Mouse (Mus musculus): Measurements from ENCODE around the gene Mmp1b. TPM values are rescaled to one million over a fixed set of nuclear protein-coding genes. Genes with fewer than 3 reads are reported as not detected.
"Not testable (repeated sequence)": the region's sequence is repeated elsewhere in the genome, so short reads cannot be mapped to it uniquely, and the experiment has no call there.

The Mmp1b gene
- not detected in 2 replicates for polyA plus RNA-seq (2015; fragmentation: Nextera tagmentation; extraction: Ambion mirVana)

DNA sequence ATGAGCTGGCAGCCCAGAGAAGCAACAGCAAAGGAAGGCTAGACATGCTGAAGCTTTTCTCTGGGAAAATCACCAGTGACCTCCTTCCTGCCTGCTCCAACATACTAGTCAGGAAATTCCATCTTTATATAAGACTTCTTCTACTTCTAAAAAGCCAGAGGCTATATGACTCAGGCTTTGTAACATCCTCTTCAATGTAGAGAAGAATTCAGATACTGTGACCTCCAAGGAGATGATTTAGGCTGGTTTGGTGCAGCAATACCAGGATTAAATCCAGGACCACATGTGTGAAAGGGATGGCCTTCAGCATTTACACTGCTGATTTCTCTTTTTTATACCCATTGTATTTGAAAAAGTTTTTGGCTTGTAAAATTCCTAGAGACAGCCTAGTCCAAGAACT, at the start of gene Mmp1b:
Mmp1b (minus strand) TSS at position 101 of the 400 bp plus-strand sequence.
- no peak for ATAC-seq

GRCm38 (mm10) chr9:7396556-7396955, 8.7 kb upstream of the Mmp1b start:
- ATAC-seq; H3K9me3 ChIP-seq (replicated peaks; ENCODE audit: control insufficient read depth, low read length, poor library complexity, severe bottlenecking); H3K4me2 ChIP-seq (ENCODE audit: low read length); H3K27me3 ChIP-seq (ENCODE audit: control insufficient read depth, insufficient read depth, low read depth, low read length); H3K9ac ChIP-seq (ENCODE audit: low read depth, low read length); H3K4me1 ChIP-seq (ENCODE audit: control insufficient read depth, insufficient read depth, low read length); H3K36me3 ChIP-seq (ENCODE audit: control insufficient read depth, insufficient read depth, low read length); H3K4me3 ChIP-seq (ENCODE audit: low read depth, low read length); H3K27ac ChIP-seq (ENCODE audit: low read length): not testable (repeated sequence)
- 81% methylated on average over 8 of the region's 8 CpGs for WGBS

More for the DNA sequence above, at the start of gene Mmp1b:
- no peak within 1 kb of the TSS for H3K4me3 ChIP-seq (ENCODE audit: low read depth, low read length)
- no peak within 1 kb of the TSS for H3K27ac ChIP-seq (ENCODE audit: low read length)
- no peak within 1 kb of the TSS for H3K9ac ChIP-seq (ENCODE audit: low read depth, low read length)
- no peaks in the 10 kb centered on the region for H3K9me3 ChIP-seq (replicated peaks; ENCODE audit: control insufficient read depth, low read length, poor library complexity, severe bottlenecking)
- no peaks in the 10 kb centered on the region for H3K4me1 ChIP-seq (ENCODE audit: control insufficient read depth, insufficient read depth, low read length)
- no peaks in the 10 kb centered on the region for H3K27me3 ChIP-seq (ENCODE audit: control insufficient read depth, insufficient read depth, low read depth, low read length)
- H3K4me2 ChIP-seq (ENCODE audit: low read length), result no peak within 1 kb of the TSS
- H3K36me3 ChIP-seq (ENCODE audit: control insufficient read depth, insufficient read depth, low read length), result no peaks in the 10 kb centered on the region

- H3K4me2 ChIP-seq (ENCODE audit: low read length), result no peak overlapping the region
- 86% methylated on average over 3 of the region's 3 CpGs for WGBS
- no peak for ATAC-seq
Observed at GRCm38 (mm10) chr9:7354535-7354934, 33.3 kb downstream of the Mmp1b start.

DNA sequence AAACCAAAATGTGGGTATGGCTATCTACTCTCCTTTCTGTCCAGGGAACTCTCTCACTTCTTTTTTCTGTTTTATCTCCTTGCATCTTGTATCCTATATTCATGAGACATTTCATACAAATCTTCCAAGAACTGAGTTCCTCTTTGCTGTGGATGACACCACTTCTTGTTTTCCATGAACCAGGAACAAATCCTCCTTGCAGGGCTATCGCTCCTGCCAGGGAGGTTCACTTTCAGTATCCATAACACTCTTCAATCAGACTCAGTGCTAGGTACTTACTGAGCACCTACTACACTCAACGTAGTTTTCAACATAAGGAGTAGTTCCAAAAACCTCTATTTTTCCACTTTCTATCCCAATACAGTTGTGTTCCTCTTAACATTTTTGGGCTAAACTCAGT, 42.3 kb downstream of the Mmp1b start:
- no peaks in the 10 kb centered on the region for H3K27me3 ChIP-seq (ENCODE audit: control insufficient read depth, insufficient read depth, low read depth, low read length)
- H3K27ac ChIP-seq (ENCODE audit: low read length), result no peak overlapping the region
- ATAC-seq, result no peak
- H3K4me1 ChIP-seq (ENCODE audit: control insufficient read depth, insufficient read depth, low read length), result no peaks in the 10 kb centered on the region
- WGBS, result 96% methylated on average over 2 of the region's 2 CpGs
- no peaks in the 10 kb centered on the region for H3K36me3 ChIP-seq (ENCODE audit: control insufficient read depth, insufficient read depth, low read length)
- no peak overlapping the region for H3K4me2 ChIP-seq (ENCODE audit: low read length)
- H3K4me3 ChIP-seq (ENCODE audit: low read depth, low read length), result no peak overlapping the region
- no peaks in the 10 kb centered on the region for H3K9me3 ChIP-seq (replicated peaks; ENCODE audit: control insufficient read depth, low read length, poor library complexity, severe bottlenecking)
- no peak overlapping the region for H3K9ac ChIP-seq (ENCODE audit: low read depth, low read length)

More at GRCm38 (mm10) chr9:7354535-7354934, 33.3 kb downstream of the Mmp1b start:
- Histone ChIP-seq H3K36me3 (ENCODE audit: control insufficient read depth, insufficient read depth, low read length) (no peaks in the 10 kb centered on the region), H3K27ac (ENCODE audit: low read length) (no peak overlapping the region), H3K27me3 (ENCODE audit: control insufficient read depth, insufficient read depth, low read depth, low read length) (no peaks in the 10 kb centered on the region), H3K9me3 (replicated peaks; ENCODE audit: control insufficient read depth, low read length, poor library complexity, severe bottlenecking) (no peaks in the 10 kb centered on the region), H3K9ac (ENCODE audit: low read depth, low read length) (no peak overlapping the region), H3K4me3 (ENCODE audit: low read depth, low read length) (no peak overlapping the region), H3K4me1 (ENCODE audit: control insufficient read depth, insufficient read depth, low read length) (no peaks in the 10 kb centered on the region)

DNA sequence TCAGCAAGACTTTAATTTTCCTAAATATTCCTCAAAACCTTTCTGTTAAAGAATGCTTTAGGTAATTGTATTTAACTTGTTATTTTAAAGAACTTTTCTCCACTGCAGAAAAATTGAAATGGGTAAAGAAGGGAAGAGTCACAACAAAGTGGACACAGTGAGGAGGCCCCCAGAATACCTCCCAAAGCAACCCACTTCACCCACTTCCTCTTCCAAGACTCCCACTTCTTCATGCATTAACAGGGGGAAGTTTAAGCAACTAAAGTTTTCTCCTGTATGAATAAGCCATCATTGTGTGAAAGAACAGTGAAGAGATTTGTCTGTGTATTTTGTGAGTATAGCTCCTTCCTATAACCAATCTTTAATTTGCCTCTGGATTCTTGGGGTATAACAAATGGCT, 43.7 kb downstream of the Mmp1b start, which contains the start of gene Mmp12:
Mmp12 (plus strand) TSS at position 275 of the 400 bp plus-strand sequence.
- Histone ChIP-seq H3K4me2 (ENCODE audit: low read length) (no peak within 1 kb of the TSS), H3K4me3 (ENCODE audit: low read depth, low read length) (no peak within 1 kb of the TSS)
- ATAC-seq, result no peak

GRCm38 (mm10) chr9:7336740-7337483, 50.9 kb downstream of the Mmp1b start:
- no peaks in the 10 kb centered on the region for H3K4me1 ChIP-seq (ENCODE audit: control insufficient read depth, insufficient read depth, low read length)
- H3K9ac ChIP-seq (ENCODE audit: low read depth, low read length), result no peak overlapping the region
- no peak overlapping the region for H3K4me3 ChIP-seq (ENCODE audit: low read depth, low read length)
- no peak for ATAC-seq
- no peak overlapping the region for H3K4me2 ChIP-seq (ENCODE audit: low read length)
- no peaks in the 10 kb centered on the region for H3K9me3 ChIP-seq (replicated peaks; ENCODE audit: control insufficient read depth, low read length, poor library complexity, severe bottlenecking)
- no peaks in the 10 kb centered on the region for H3K36me3 ChIP-seq (ENCODE audit: control insufficient read depth, insufficient read depth, low read length)
- no peaks in the 10 kb centered on the region for H3K27me3 ChIP-seq (ENCODE audit: control insufficient read depth, insufficient read depth, low read depth, low read length)
- no peak overlapping the region for H3K27ac ChIP-seq (ENCODE audit: low read length)

More for the DNA sequence above, 43.7 kb downstream of the Mmp1b start, which contains the start of gene Mmp12:
- Histone ChIP-seq H3K9me3 (replicated peaks; ENCODE audit: control insufficient read depth, low read length, poor library complexity, severe bottlenecking) (no peaks in the 10 kb centered on the region), H3K27me3 (ENCODE audit: control insufficient read depth, insufficient read depth, low read depth, low read length) (no peaks in the 10 kb centered on the region), H3K9ac (ENCODE audit: low read depth, low read length) (no peak within 1 kb of the TSS), H3K27ac (ENCODE audit: low read length) (no peak within 1 kb of the TSS), H3K36me3 (ENCODE audit: control insufficient read depth, insufficient read depth, low read length) (no peaks in the 10 kb centered on the region), H3K4me1 (ENCODE audit: control insufficient read depth, insufficient read depth, low read length) (no peaks in the 10 kb centered on the region)

DNA sequence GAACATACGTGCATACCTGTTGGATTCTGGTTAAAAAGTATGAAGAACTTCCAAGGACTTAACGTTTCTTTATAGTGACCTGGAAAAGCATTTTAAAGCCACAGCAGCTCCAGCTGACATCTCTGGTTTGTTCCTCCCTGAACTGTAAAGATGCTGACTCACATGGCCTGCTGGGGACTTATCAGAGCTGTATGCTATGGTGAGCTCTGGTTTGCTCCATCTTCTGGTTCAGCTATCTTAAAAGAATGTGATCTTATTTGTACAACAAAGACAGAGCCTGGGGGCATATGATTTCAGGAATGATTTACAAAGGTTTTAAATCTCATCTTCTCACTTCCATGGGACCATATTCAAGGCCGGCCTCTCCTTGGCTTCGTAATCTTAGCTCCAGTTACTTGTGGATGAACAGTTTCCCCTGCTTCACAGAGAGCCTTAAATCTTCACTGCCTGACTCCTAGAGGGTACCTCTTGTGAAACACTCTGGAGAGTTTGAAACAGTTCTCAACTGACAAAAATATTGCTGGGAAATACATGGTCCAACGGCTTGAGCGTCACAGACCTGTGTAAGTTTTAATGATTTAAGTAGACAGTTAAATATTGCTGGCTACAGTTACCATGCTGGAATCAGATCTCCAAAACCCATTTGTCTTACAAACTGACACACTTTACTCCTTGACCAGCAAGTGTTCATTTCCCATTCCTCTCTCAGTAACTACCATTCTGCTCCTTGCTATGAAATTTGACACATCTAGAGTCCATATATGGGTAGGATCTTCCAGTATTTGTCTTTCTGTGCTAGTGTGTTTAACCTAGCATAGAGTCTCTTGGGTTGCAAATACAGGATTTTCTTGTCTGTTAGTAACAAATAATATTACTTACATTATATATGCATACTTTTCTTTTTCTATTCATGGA, 51.8 kb downstream of the Mmp1b start:
- no peak for ATAC-seq

DNA sequence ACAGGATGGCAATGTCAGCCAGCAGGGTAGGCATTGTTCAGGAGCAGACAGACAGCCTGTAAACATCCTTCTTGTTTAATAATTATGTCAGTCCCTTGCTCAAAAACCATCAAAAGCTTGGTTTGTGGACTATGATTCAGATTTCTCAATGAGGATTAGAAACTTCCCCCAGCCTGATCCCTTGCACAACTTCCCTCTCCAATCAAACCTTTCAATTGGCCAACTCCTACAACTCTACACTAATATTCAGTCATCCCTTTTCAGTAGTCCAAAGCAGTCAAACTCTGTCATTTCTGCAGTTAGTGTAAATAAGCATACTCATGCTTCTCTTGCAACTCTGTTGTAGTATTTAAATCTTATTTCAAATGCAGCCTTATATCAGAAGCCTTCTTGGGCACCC, 56.0 kb downstream of the Mmp1b start:
- no peak overlapping the region for H3K27ac ChIP-seq (ENCODE audit: low read length)
- no peaks in the 10 kb centered on the region for H3K9me3 ChIP-seq (replicated peaks; ENCODE audit: control insufficient read depth, low read length, poor library complexity, severe bottlenecking)
- H3K4me1 ChIP-seq (ENCODE audit: control insufficient read depth, insufficient read depth, low read length), result no peaks in the 10 kb centered on the region
- H3K4me2 ChIP-seq (ENCODE audit: low read length), result no peak overlapping the region
- no peak for ATAC-seq
- H3K9ac ChIP-seq (ENCODE audit: low read depth, low read length), result no peak overlapping the region
- H3K36me3 ChIP-seq (ENCODE audit: control insufficient read depth, insufficient read depth, low read length), result no peaks in the 10 kb centered on the region
- no peaks in the 10 kb centered on the region for H3K27me3 ChIP-seq (ENCODE audit: control insufficient read depth, insufficient read depth, low read depth, low read length)
- no peak overlapping the region for H3K4me3 ChIP-seq (ENCODE audit: low read depth, low read length)

More for the DNA sequence above, 51.8 kb downstream of the Mmp1b start:
- no peak overlapping the region for H3K4me3 ChIP-seq (ENCODE audit: low read depth, low read length)
- 91% methylated on average over 5 of the region's 6 CpGs for WGBS
- no peaks in the 10 kb centered on the region for H3K4me1 ChIP-seq (ENCODE audit: control insufficient read depth, insufficient read depth, low read length)
- no peaks in the 10 kb centered on the region for H3K9me3 ChIP-seq (replicated peaks; ENCODE audit: control insufficient read depth, low read length, poor library complexity, severe bottlenecking)
- no peak overlapping the region for H3K4me2 ChIP-seq (ENCODE audit: low read length)
- no peak overlapping the region for H3K9ac ChIP-seq (ENCODE audit: low read depth, low read length)
- H3K27me3 ChIP-seq (ENCODE audit: control insufficient read depth, insufficient read depth, low read depth, low read length), result no peaks in the 10 kb centered on the region
- H3K36me3 ChIP-seq (ENCODE audit: control insufficient read depth, insufficient read depth, low read length), result no peaks in the 10 kb centered on the region
- H3K27ac ChIP-seq (ENCODE audit: low read length), result no peak overlapping the region
